Mouse (Mus musculus) brain, adult 10 weeks (tissue): Measurements from ENCODE around the gene Ddx55. TPM values are rescaled to one million over a fixed set of nuclear protein-coding genes. Genes with fewer than 3 reads are reported as not detected.

Experiments used
- polyA plus RNA-seq: library from polyadenylated mRNA; stranded (reverse); fragments of 350-450 nt; fragmentation: Illumina TruSeq; extraction: RNeasy Lipid Tissue Mini Kit (QIAGEN cat#74804); gene quantifications from one replicate; pipeline ENCODE4 v1.2.3, GENCODE M21; 2015; ENCODE audit warnings: low read depth, low replicate concordance

The Ddx55 gene
- polyA plus RNA-seq, result 22.7 TPM

GRCm38 (mm10) chr5:124552558-124553307 lies at the start of gene Ddx55:
TSS of gene Ddx55 (plus strand) at chr5:124552864.

GRCm38 (mm10) chr5:124530655-124531582 lies 21.7 kb upstream of the Ddx55 start, which contains the start of gene Rilpl1:
TSS of gene Rilpl1 (minus strand) at chr5:124531391.

GRCm38 (mm10) chr5:124540383-124540786 lies 12.3 kb upstream of the Ddx55 start, which contains the start of gene Tmed2:
TSS of gene Tmed2 (plus strand) at chr5:124540695.

GRCm38 (mm10) chr5:124578633-124579317 lies 26.1 kb downstream of the Ddx55 start, which contains the start of the genes Eif2b1 and Gtf2h3:
TSS of gene Eif2b1 (minus strand) at chr5:124579131.
TSS of gene Gtf2h3 (plus strand) at chr5:124579140.

Other genes with a start within 250 kb of the Ddx55 start
- 10.2 TPM for gene Mphosph9, start 224.9 kb upstream of the Ddx55 start, polyA plus RNA-seq
- gene 2810006K23Rik, start 224.8 kb upstream of the Ddx55 start, polyA plus RNA-seq, result 22.7 TPM
- gene Cdk2ap1, start 189.8 kb upstream of the Ddx55 start, polyA plus RNA-seq, result 189 TPM
- gene Sbno1, start 126.9 kb upstream of the Ddx55 start, polyA plus RNA-seq, result 53.6 TPM
- gene Kmt5a, start 112.9 kb upstream of the Ddx55 start, polyA plus RNA-seq, result 43.3 TPM
- gene Rilpl2, start 74.5 kb upstream of the Ddx55 start, polyA plus RNA-seq, result 20.4 TPM
- gene Snrnp35, start 69.7 kb upstream of the Ddx55 start, polyA plus RNA-seq, result 19.4 TPM
- 52.3 TPM for gene Rilpl1, start 21.5 kb upstream of the Ddx55 start, polyA plus RNA-seq
- gene Tmed2, start 12.2 kb upstream of the Ddx55 start, polyA plus RNA-seq, result 193 TPM
- 30.1 TPM for gene Eif2b1, start 26.3 kb downstream of the Ddx55 start, polyA plus RNA-seq
- 29.6 TPM for gene Gtf2h3, start 26.3 kb downstream of the Ddx55 start, polyA plus RNA-seq
- gene Atp6v0a2, start 75.7 kb downstream of the Ddx55 start, polyA plus RNA-seq, result 43.3 TPM
- 0.61 TPM for gene Dnah10, start 172.2 kb downstream of the Ddx55 start, polyA plus RNA-seq